Mouse (Mus musculus) thymus, adult 2 months (tissue): ENCODE results near the gene Pik3cb. TPM values are rescaled to one million over a fixed set of nuclear protein-coding genes. Genes with fewer than 3 reads are reported as not detected.

Experiments used
- DNase-seq: peaks from one replicate; pipeline ENCODE4 v3.0.0; 2021
- H3K27ac ChIP-seq: fragments of 200-500 bp; 2 replicates; pipeline ENCODE4 v1.5.1; 2012; ENCODE audit warnings: low read length, control low read depth; ENCODE audit not compliant: control insufficient read depth, insufficient read depth
- H3K27me3 ChIP-seq: fragments of 200-500 bp; 2 replicates; pipeline ENCODE4 v1.6.1; 2012; ENCODE audit warnings: mild to moderate bottlenecking, low read length, moderate library complexity, mixed read lengths; ENCODE audit not compliant: control insufficient read depth, insufficient read depth
- H3K36me3 ChIP-seq: fragments of 200-500 bp; 2 replicates; pipeline ENCODE4 v1.6.1; 2012; ENCODE audit warnings: mild to moderate bottlenecking, low read length, moderate library complexity; ENCODE audit not compliant: control insufficient read depth, insufficient read depth
- H3K4me1 ChIP-seq: fragments of 200-500 bp; replicated peaks from 2 replicates; pipeline ENCODE4 v1.6.1; 2012; ENCODE audit warnings: low read length; ENCODE audit not compliant: control insufficient read depth, insufficient read depth
- H3K4me3 ChIP-seq: fragments of 200-500 bp; 2 replicates; pipeline ENCODE4 v1.5.1; 2012; ENCODE audit warnings: mild to moderate bottlenecking, low read length, control low read depth, moderate library complexity; ENCODE audit not compliant: control insufficient read depth, insufficient read depth
- CTCF ChIP-seq: fragments of 200-500 bp; IDR thresholded peaks from 2 replicates; pipeline ENCODE4 v1.5.1; 2012; ENCODE audit warnings: mild to moderate bottlenecking, control low read depth, low read length, moderate library complexity, borderline replicate concordance; ENCODE audit not compliant: control insufficient read depth, poor library complexity, insufficient read depth; ENCODE audit errors: extremely low read depth
- POLR2A ChIP-seq: fragments of 200-500 bp; IDR thresholded peaks from 2 replicates; pipeline ENCODE4 v1.6.1; 2012; ENCODE audit warnings: mild to moderate bottlenecking, low read length, control low read depth, moderate library complexity; ENCODE audit not compliant: control insufficient read depth, poor library complexity, insufficient read depth; ENCODE audit errors: extremely low read depth
- WGBS: fragments of 180-500 bp; shearing (Covaris S2); methylation state at CpG from one replicate; pipeline ENCODE4 v1.1.7; 2018; 5-methylcytosine and 5-hydroxymethylcytosine counted together
- polyA plus RNA-seq: library from polyadenylated mRNA; depleted of rRNA; stranded (reverse); fragments of >200 nt; gene quantifications from 2 replicates; pipeline ENCODE4 v1.2.3, GENCODE M21; 2012

Gene Pik3cb
- polyA plus RNA-seq, 1 experiment: 2.9 TPM

DNA sequence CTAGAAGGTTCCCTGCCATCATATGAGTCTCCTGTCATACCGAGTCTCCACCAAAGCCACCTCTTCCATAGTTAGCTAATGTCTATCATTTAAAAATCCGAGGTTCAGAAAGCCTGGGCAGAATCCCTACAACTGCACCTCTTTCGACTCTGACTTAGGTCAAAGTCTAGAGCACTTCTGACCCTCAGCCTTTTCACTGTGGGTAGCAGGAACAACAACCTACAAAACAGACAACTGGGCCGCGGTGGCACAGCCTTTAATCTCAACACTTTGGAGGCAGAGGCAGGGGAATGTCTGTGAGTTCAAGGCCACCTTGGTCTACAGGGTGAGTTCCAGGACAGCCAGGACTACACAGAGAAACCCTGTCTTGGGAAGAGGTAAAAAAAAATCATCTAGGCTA, 3.1 kb downstream of the Pik3cb start:
- Histone ChIP-seq H3K4me1 (no peaks in the 10 kb centered on the region; the same call in 1 of the 2 replicates), H3K27me3 (peaks cover 2% of the 10 kb centered on the region; the same call in 1 of the 2 replicates), H3K27ac (no peak overlapping the region), H3K4me3 (no peak overlapping the region), H3K36me3 (no peaks in the 10 kb centered on the region)
- TF ChIP-seq CTCF: no peak
- TF ChIP-seq POLR2A: no peak
- 92% methylated on average over 5 of the region's 5 CpGs for WGBS
- DNase-seq: no peak

DNA sequence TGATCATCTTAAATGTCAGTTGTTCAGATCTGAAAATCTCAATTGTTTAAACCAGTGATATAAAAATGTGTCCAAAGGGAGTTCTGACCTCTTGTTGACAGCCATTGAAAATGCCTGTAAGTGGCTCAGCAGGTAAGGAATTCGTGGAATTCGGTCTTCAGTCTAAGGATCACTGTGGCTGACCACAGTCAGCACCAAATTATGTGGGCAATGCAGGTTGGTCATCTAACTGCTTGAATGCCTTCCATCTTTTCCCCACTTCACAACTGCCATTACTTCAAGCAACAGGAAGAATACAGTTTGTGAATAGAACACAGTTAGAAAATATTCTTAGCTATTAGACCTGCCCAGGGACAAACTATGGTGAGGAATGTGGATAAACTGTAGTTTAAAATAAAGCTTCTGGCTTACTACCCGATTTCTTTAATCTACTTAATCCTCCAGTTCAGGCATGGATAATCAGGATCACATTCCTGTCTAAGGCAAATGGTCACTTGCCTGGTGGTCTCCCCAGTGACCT, 8.4 kb downstream of the Pik3cb start:
- Histone ChIP-seq H3K36me3 (no peaks in the 10 kb centered on the region), H3K27me3 (no peaks in the 10 kb centered on the region), H3K27ac (no peak overlapping the region), H3K4me1 (no peaks in the 10 kb centered on the region), H3K4me3 (no peak overlapping the region)
- 88% methylated on average over 3 of the region's 3 CpGs for WGBS
- no peak for DNase-seq
- TF ChIP-seq CTCF (no peak), POLR2A (no peak)

DNA sequence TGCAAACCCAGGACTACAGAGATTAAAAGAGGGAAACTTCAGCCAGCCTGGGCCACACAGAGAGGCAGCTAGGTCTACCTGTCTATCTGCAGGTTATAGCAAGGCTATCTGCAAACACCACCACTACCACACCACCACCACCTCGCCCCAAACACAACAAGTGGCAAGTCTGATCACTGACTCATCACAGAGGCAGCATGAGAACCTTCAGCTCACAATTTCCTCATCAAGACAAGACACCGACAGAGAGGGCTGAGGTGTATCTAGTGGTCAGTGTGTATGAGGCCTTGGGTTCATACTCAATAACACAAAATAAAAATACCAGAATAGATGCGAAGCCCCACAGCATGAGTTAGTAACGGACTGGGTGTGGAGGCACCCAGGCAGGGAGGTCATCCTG, 9.3 kb downstream of the Pik3cb start:
- 94% methylated on average over 4 of the region's 4 CpGs for WGBS

DNA sequence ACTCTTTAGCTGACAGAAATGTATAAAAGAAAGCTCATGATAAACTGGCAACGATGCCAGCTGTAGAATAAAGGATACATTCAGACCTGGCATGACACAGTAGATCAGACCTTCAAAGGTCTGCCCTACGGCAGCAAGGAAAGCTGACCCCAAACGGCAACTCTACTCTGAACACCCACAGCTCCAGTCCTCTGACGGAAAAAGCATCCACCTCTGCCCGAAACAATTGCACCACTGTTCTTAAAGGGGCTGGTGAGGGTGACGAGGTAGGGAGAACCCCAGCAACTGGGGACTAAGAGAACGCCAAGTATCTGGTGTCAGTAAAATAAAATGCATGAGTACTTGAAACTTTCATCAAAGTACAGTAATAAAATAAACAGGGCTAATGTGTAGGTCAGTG, 12.8 kb downstream of the Pik3cb start:
- no peak for DNase-seq
- Histone ChIP-seq H3K4me1 (no peaks in the 10 kb centered on the region), H3K27me3 (no peaks in the 10 kb centered on the region), H3K4me3 (no peak overlapping the region), H3K27ac (no peak overlapping the region), H3K36me3 (no peaks in the 10 kb centered on the region)
- TF ChIP-seq POLR2A (no peak), CTCF (no peak)
- 94% methylated on average over 7 of the region's 7 CpGs for WGBS

More for the DNA sequence above, 9.3 kb downstream of the Pik3cb start:
- no peaks in the 10 kb centered on the region for H3K36me3 ChIP-seq
- no peak overlapping the region for H3K4me3 ChIP-seq
- H3K4me1 ChIP-seq: no peaks in the 10 kb centered on the region
- DNase-seq: no peak
- TF ChIP-seq CTCF: no peak
- no peak for TF ChIP-seq POLR2A
- no peaks in the 10 kb centered on the region for H3K27me3 ChIP-seq
- H3K27ac ChIP-seq: no peak overlapping the region

DNA sequence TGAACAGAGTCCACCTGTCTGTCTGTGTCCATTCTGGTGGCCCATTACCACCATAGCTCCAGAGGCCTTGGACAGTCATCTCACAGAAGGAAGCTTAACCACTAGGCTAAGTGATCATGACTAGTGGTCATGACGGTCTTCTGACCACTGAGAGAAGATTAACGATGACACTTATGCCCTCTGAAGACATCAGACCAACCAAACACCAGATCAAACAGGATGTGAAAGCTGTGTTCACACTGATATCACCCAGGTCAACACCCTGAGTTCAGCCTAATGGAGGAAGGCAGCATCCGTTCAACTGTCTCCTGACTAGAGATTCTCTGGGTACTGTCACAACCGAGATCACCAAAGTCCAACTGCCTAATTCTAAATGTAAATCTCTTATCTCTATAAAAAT, 17.7 kb downstream of the Pik3cb start:
- Histone ChIP-seq H3K4me1 (no peaks in the 10 kb centered on the region), H3K36me3 (no peaks in the 10 kb centered on the region), H3K4me3 (no peak overlapping the region), H3K27ac (no peak overlapping the region), H3K27me3 (no peaks in the 10 kb centered on the region)
- no peak for DNase-seq
- no peak for TF ChIP-seq POLR2A
- TF ChIP-seq CTCF: no peak
- 87% methylated on average over 4 of the region's 4 CpGs for WGBS

DNA sequence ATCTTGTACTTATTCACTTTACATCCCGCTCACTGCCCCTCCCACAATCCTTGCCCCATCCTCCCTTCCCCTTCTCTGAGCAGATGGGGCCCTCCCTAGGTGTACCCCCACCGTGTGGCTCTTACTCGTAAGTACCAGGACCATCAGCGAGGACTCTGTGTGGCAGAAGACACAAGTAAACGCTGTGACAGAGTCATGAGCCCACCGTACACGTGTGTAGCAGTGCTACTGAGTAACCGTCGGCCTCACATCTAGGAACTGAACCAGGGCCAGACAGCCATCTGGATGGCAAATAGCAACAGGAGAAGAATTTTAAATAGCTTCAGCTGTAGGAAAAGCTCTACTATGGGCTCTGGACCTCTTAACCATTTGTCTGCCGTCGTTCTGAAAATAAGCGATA, 28.0 kb downstream of the Pik3cb start:
- TF ChIP-seq POLR2A (no peak), CTCF (no peak)

DNA sequence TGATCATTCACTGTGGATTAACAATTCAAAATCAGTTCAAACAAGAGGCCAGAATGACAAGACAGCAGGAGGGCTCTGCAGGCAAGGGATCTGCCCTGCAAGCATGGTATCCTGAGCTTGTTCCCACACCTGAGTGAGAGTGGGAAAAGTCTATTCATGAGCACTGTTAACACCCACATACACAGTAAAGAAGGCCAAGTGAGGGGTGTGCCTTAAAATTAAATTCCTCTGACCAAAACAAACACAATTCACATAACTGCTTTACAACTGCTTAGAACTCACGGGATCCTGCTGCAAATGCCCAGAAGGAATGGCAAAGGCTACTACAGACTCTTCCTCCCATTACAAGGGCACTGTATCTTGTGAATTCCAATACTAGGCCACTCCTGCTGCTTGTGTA, 29.3 kb downstream of the Pik3cb start:
- Histone ChIP-seq H3K36me3 (no peaks in the 10 kb centered on the region), H3K27ac (no peak overlapping the region)

More for the DNA sequence above, 28.0 kb downstream of the Pik3cb start:
- H3K4me1 ChIP-seq: no peaks in the 10 kb centered on the region
- WGBS: 95% methylated on average over 12 of the region's 12 CpGs
- H3K4me3 ChIP-seq: no peak overlapping the region
- no peaks in the 10 kb centered on the region for H3K36me3 ChIP-seq
- H3K27ac ChIP-seq: no peak overlapping the region
- no peak for DNase-seq
- no peaks in the 10 kb centered on the region for H3K27me3 ChIP-seq

More for the DNA sequence above, 29.3 kb downstream of the Pik3cb start:
- H3K27me3 ChIP-seq: no peaks in the 10 kb centered on the region
- H3K4me3 ChIP-seq: no peak overlapping the region
- no peaks in the 10 kb centered on the region for H3K4me1 ChIP-seq
- TF ChIP-seq CTCF (no peak), POLR2A (no peak)
- 94% methylated on average over 1 of the region's 1 CpGs for WGBS
- DNase-seq: no peak
